Mouse (Mus musculus): Measurements from ENCODE around the gene Ddr2.

- TF ChIP-seq CTCF (IDR thresholded peaks at IDR 0.05; ENCODE audit: control insufficient read depth, insufficient read depth, low read length) (no peak), POLR2A (IDR thresholded peaks at IDR 0.05; ENCODE audit: borderline replicate concordance, control insufficient read depth, low read depth, low read length) (no peak)
Measured at GRCm38 (mm10) chr1:170109776-170110515, 616 bp downstream of the Ddr2 start.
